Mouse (Mus musculus) cerebellum, adult 11-12 months (tissue): Measurements from ENCODE around the gene Fgd6.

ENCODE experiments used
- DNase-seq: peaks from one replicate; pipeline ENCODE4 v3.0.0; 2022

Fgd6 gene

DNA sequence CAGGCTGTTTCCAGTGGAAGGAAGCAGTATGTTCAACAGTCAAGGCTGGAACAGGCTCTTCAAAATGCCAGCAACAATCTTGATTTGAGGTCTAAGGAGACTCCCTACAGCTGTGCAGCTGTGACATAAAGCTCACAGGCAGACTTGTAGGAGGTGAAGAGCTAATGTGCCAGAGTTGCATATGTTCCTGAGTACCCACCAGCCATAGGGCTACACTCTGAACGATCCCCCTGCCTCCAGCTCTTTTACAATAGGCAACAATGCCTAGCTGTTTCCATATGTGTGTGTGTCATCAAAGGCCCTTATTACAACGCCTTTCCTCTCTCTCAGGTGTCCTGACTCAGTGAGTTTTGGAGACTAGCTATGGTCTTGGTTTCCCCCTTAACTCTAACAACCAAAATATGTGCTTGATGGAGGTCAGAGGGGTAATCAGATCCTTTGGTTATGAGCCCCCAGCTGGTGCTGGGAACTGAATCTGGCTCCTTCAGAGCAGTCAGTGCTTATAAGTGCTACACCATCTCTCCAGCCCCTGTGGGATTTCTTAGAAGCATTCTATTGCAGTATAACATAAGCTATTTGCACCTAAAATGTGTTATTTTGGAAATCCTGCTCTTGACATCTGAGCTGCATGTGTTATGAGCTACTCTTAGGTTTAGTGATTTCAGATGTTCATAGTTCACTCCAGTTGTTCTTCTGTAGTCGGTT lies 104.6 kb downstream of the Fgd6 start:
- no peak for DNase-seq

DNA sequence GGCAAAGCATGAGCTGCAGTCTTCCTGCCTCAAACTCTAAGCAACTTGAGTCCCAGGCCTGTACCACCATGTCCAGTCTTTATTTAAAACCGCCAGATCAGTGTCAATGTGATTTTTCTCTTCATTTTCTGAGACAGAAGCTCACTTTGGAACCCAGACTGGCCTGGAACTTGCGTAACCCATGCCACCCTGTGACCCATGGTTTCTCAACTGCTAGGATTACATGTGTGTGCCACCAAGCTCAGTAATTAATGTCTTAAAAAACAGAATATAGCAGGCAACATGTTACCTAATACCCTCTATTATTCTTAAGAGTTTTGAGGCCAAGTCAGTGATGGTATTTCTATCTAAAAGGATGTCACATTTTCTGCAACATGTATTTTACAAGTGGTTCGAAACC lies 106.6 kb downstream of the Fgd6 start:
- no peak for DNase-seq

DNA sequence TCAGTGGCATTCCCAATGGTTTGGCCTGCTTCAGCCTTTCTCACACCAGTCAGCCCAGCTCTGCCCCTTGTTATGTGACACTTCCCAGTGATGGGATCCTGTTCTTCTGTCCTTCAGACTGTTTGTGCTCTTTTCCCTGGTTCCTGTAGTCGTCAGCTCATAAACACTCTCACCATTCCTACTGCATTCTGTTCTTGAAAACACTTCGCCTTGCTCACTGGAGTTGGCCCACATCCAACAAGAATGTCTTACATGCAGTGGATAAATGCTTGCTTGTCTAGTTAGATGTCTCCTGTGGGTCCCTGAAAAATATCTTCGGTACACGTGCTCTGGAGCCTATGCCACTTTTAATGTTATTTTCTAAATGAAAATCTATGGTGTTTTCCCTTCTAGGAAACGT lies 108.8 kb downstream of the Fgd6 start:
- DNase-seq: no peak

GRCm38 (mm10) chr10:94147391-94147755 lies 111.6 kb downstream of the Fgd6 start:
- DNase-seq: no peak

GRCm38 (mm10) chr10:94147756-94148531 lies 112.1 kb downstream of the Fgd6 start, which contains the start of gene Nr2c1:
TSS of gene Nr2c1 (plus strand) at chr10:94148023.
- peak; percentile 94 for DNase-seq

DNA sequence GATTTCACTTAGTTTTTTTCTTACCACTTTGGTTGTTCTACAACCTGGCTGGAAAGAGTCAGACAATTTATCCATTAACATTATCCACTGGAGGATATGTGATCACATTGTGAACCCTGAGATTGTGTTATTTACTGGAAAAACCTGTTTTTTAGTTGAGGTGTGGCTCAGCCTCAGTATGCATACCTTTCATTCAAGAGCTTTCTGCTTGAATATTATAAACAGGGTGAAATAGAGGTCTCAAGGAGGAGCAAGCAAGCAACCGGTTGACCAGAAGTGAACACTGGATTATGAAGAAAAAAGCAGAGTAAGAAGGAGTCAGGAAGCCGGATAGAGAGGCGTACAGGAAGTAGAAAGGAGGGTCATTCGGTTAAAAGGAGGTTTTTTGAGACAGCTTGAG lies 115.7 kb downstream of the Fgd6 start:
- DNase-seq: no peak

DNA sequence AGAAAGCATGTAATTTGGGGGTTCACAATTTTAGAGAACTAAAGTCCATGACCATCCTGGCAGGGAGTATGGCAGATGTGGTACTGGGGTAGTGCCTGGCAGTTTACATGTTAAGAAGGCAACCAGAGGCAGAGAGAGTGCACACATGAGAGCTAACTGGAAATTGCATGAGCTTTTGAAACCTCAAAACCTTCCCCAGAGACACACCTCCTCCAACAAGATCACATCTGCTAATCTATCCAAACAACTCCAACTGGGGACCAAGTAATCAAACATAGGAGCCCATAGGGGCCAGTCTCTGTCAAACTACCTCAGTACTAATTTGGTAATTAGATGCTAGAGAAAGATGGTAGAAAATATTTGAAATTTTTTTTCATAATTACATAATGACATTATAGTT lies 118.0 kb downstream of the Fgd6 start:
- DNase-seq: no peak

DNA sequence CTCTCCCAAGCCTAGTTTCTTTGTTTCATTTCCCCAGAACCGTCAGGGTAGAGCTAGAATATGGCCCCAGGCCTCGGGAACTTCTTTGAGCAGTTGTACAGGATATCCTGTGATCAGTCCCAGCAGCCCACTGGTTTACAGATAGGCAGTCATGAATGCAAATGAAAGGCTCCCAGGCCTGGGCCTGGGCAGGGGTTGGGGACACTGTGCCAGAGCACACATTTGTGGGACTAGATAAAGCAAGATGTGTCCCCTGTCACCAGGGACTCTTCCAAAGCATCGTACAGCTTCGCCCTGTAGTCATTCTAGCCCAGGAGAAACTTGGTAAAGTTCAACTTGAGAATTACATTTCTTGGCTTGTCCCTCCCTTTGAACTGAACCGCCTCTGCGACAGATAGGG lies 123.2 kb downstream of the Fgd6 start:
- no peak for DNase-seq

- no peak for DNase-seq
Observed at GRCm38 (mm10) chr10:94159406-94159805, 123.6 kb downstream of the Fgd6 start.

GRCm38 (mm10) chr10:94161051-94161765 lies 125.4 kb downstream of the Fgd6 start:
- DNase-seq: no peak

- no peak for DNase-seq
Observed at GRCm38 (mm10) chr10:94162031-94162430, 126.2 kb downstream of the Fgd6 start.

GRCm38 (mm10) chr10:94164104-94164845 lies 128.5 kb downstream of the Fgd6 start:
- no peak for DNase-seq

- DNase-seq: no peak
Observed at GRCm38 (mm10) chr10:94165426-94165825, 129.6 kb downstream of the Fgd6 start.

- DNase-seq: no peak
Observed at GRCm38 (mm10) chr10:94167051-94167750, 131.4 kb downstream of the Fgd6 start.

DNA sequence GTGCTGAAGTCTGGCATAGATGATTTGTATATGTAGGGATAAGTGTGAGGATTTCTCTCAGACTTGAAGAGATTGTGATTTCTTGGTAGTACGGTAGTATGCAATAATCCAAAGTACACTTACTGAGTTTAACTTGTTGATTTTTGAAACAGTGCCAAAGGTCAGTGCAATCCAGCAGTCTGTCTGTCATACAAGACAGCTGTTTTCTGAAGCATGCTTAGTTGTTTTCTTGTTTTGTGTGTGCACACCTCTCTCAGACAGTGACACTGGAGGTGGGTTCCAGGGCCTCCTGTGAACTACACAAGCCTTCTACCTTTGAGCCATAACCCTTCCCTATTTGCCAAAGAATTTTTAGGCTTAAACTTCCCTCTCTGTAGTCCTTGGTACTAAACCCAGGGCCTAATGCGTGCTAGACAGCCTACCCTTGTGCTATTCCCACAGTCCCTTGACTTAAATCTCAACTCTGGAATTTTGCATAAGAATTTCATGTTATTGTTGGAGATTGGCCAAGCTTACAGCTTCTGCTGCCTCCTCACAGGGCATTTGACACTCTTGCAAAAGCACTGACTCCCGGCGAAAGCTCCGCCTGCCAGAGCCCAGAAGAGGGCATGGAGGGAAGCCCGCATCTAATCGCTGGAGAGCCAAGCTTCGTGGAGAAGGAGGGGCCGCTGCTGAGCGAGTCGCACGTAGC lies 135.8 kb downstream of the Fgd6 start:
- DNase-seq: no peak

- no peak for DNase-seq
Observed at GRCm38 (mm10) chr10:94172137-94172536, 136.3 kb downstream of the Fgd6 start.

- no peak for DNase-seq
Observed at GRCm38 (mm10) chr10:94172706-94173105, 136.9 kb downstream of the Fgd6 start.

DNA sequence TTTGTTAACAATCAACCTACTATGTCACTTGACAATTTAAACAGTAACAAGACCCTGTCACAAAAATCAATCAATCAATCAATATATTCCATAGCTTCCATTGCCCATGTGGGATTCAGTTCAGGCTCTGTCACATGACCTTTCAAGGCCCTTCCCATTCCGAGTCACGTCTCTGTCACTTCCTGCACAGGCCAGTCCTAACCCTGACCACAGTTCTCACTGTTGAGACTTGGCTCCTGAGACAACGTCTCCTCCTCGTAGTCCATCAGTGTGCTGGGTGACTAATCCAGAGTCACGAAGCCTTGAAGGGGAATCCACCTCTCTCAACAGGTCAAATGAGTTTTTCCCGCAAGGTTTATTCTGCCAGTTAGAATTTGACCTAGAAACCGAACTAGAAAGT lies 138.9 kb downstream of the Fgd6 start:
- DNase-seq: no peak

- no peak for DNase-seq
Observed at GRCm38 (mm10) chr10:94183199-94183598, 147.4 kb downstream of the Fgd6 start.
